Mouse (Mus musculus) intestine, postnatal 0 days (tissue): ENCODE measurements around the gene Ccdc60. TPM values are rescaled to one million over a fixed set of nuclear protein-coding genes. Genes with fewer than 3 reads are reported as not detected.

Experiments
- ATAC-seq: fragments of 200-750 bp; cut with Nextera tagmentation; 2 replicates; pipeline ENCODE4 v1.8.0; 2017; ENCODE audit warnings: mild to moderate bottlenecking, moderate TSS enrichment, moderate library complexity
- H3K27ac ChIP-seq: fragments of 300-500 bp; sonication (generic); 2 replicates; pipeline ENCODE4 v1.5.1; 2014; ENCODE audit warnings: mild to moderate bottlenecking, low read depth, low read length, moderate library complexity
- H3K27me3 ChIP-seq: fragments of 300-500 bp; sonication (generic); replicated peaks from 2 replicates; pipeline ENCODE4 v1.6.1; 2014; ENCODE audit warnings: low read length, mixed read lengths; ENCODE audit not compliant: control insufficient read depth, insufficient read depth
- H3K36me3 ChIP-seq: fragments of 300-500 bp; sonication (generic); 2 replicates; pipeline ENCODE4 v1.6.1; 2014; ENCODE audit warnings: mild to moderate bottlenecking, moderate library complexity; ENCODE audit not compliant: control insufficient read depth, insufficient read depth
- H3K4me1 ChIP-seq: fragments of 300-500 bp; sonication (generic); replicated peaks from 2 replicates; pipeline ENCODE4 v1.6.1; 2014; ENCODE audit warnings: antibody characterized with exemption, low read length, mixed read lengths; ENCODE audit not compliant: control insufficient read depth, insufficient read depth
- H3K4me2 ChIP-seq: fragments of 300-500 bp; sonication (generic); replicated peaks from 2 replicates; pipeline ENCODE4 v1.6.1; 2014; ENCODE audit warnings: low read depth, mild to moderate bottlenecking, moderate library complexity
- H3K4me3 ChIP-seq: fragments of 300-500 bp; sonication (generic); 2 replicates; pipeline ENCODE4 v1.5.1; 2014; ENCODE audit warnings: low read depth, low read length
- H3K9ac ChIP-seq: fragments of 300-500 bp; sonication (generic); 2 replicates; pipeline ENCODE4 v1.6.1; 2014; ENCODE audit warnings: mild to moderate bottlenecking, low read depth, low read length
- H3K9me3 ChIP-seq: fragments of 300-500 bp; sonication (generic); 2 replicates; pipeline ENCODE4 v1.6.1; 2016; ENCODE audit warnings: mixed run types; ENCODE audit not compliant: control insufficient read depth
- CTCF ChIP-seq: sonication (generic); IDR thresholded peaks from 2 replicates; pipeline ENCODE4 v1.5.1; 2016; ENCODE audit warnings: low read depth, mild to moderate bottlenecking, control low read depth, antibody characterized with exemption, moderate library complexity
- WGBS: fragments of 180-500 bp; shearing (Covaris S2); extraction: QIAGEN DNeasy Blood & Tissue Kit; methylation state at CpG from one replicate; pipeline ENCODE4 v1.1.7; 2014; 5-methylcytosine and 5-hydroxymethylcytosine counted together
- polyA plus RNA-seq: library from polyadenylated mRNA; unstranded; fragments of >200 nt; fragmentation: Nextera tagmentation; extraction: Ambion mirVana; gene quantifications from 2 replicates; pipeline ENCODE4 v1.2.1, GENCODE M21; 2015

Ccdc60 gene
- polyA plus RNA-seq, 1 experiment from 2014 or later = 0.77 TPM

DNA sequence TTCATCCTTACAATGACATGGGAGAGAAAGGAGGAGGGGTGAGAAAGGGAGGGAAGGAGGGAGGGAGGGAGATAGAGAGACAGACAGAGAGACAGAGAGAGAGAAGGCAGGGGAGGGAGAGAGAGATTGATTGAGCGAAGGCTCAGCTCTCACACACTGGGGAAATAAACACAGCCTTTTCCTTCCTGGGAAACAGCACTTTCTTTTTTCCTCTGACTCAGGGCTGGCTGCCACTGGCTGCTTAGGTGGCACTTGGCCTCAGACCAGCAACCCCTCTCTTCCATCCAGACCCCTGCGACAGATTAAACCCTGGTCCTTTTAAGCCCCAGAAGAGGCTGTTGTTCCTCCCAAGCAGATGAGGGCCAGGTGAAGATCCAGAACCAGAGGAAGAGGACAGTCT is 14.0 kb downstream of the Ccdc60 start:
- Histone ChIP-seq H3K9me3 (no peaks in the 10 kb centered on the region), H3K27me3 (no peaks in the 10 kb centered on the region), H3K4me3 (no peak overlapping the region), H3K4me2 (no peak overlapping the region), H3K9ac (no peak overlapping the region), H3K36me3 (no peaks in the 10 kb centered on the region), H3K4me1 (no peaks in the 10 kb centered on the region), H3K27ac (no peak overlapping the region)
- WGBS = 57% methylated on average over 2 of the region's 2 CpGs
- no peak for ATAC-seq
- TF ChIP-seq CTCF = no peak

DNA sequence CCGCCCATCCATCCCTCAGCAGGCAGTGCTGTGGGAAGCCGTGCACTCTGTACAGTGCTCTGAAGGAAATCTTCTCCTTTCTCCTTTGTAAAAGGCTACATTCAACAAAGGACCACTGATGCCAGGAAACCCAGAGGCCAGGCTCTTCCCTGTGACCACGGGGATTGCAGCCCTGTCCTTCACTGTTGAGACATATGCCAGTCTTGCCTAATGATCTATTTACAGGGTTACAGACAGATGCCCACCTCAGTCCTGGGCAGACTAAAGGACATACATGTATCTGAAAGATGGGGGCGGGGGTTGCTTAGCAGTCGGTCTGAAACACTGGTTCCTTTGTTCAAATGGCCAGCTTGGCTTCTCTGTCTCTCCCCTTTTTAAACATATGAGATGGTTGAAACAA is 14.4 kb downstream of the Ccdc60 start:
- no peak overlapping the region for H3K27ac ChIP-seq
- no peak overlapping the region for H3K9ac ChIP-seq
- H3K36me3 ChIP-seq = no peaks in the 10 kb centered on the region
- 52% methylated on average over 5 of the region's 5 CpGs for WGBS
- no peaks in the 10 kb centered on the region for H3K27me3 ChIP-seq
- no peaks in the 10 kb centered on the region for H3K4me1 ChIP-seq
- no peak overlapping the region for H3K4me3 ChIP-seq
- ATAC-seq = no peak
- H3K9me3 ChIP-seq = no peaks in the 10 kb centered on the region
- H3K4me2 ChIP-seq = no peak overlapping the region
- TF ChIP-seq CTCF = no peak

DNA sequence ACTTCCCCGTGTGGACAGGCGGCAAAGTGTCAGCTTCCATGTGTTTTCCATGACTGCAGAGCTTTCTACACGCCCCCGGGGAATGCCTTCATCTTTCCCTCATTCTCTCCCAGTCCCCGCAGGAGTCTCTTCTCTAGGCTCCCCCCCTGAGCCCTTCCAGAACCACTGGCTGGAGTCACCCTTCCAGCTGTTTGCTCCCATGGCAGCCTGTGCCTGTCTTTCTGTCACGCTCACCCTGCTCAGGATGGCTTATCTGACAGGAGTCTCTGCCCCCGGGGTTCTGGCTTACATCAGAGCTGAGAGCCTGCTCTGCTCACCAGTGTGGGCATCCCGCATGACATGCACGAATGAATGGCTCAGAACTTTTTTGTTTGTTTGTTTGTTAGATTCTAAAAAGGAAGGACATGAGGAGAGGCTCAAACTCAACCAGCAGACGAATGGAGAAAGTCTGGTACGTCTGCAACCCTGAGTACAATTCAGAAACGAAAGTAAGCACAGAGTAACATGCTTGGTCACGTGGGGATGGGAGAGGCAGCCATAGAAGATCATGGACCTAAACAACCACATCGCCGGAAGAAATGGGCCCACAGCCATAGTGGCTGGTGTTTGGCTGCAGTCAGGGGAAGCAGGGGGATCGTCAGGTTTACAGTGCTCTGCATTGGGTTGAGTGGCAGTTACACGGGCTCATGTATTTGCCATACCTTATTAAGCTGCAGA is 17.1 kb downstream of the Ccdc60 start:
- Histone ChIP-seq H3K4me2 (peak overlapping the region; percentile 53), H3K27me3 (no peaks in the 10 kb centered on the region), H3K9ac (no peak overlapping the region), H3K9me3 (no peaks in the 10 kb centered on the region), H3K27ac (no peak overlapping the region), H3K4me3 (no peak overlapping the region; the same call in 1 of the 2 replicates), H3K4me1 (no peaks in the 10 kb centered on the region), H3K36me3 (no peaks in the 10 kb centered on the region)
- no peak for ATAC-seq
- no peak for TF ChIP-seq CTCF
- 47% methylated on average over 17 of the region's 17 CpGs for WGBS

DNA sequence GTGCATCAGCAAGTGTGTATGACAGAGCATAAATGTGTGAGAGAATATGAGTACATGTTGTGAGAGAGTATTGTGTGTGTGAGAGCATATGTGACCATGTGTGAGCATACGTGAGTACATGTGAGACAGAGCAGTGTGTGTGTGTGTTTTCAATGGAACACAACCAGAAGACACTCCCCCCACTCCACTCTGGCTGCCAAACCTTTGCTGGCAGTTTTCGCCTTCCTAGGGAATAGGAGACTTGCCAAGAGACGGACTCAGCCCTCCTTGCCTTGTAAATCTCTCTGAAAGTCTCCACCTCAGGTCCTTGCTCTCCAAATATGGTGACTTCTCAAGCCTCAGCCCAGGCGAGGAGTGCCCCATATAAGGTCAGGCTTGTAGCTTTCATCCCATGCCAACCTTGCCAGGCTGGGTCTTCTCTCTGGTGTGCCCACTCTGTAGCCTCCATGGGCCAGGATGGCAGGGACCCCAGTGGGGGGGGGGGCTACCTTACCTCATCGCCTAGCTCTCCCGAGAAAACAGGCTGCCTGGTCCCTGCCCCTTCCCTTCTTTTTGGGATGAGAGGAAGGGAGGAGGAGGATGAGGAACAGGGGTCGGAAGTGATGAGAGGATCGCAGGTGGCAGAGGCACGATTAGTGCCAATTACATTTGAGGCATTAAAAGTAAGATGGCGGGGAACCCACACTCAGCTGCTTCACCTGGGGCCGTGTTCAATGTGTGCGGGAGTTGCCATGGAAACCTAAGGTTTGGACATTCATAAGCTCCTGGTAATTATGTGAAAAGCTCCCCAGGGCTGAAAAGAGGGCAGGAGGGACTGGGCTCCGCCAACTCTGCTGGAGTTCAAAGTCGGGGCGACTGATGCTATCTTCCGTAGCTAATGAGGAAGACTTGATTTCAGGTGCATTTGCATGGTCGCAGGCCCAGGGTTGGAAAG is 19.3 kb downstream of the Ccdc60 start:
- H3K9ac ChIP-seq = no peak overlapping the region
- ATAC-seq = no peak
- H3K27me3 ChIP-seq = no peaks in the 10 kb centered on the region
- TF ChIP-seq CTCF = no peak
- H3K4me1 ChIP-seq = no peaks in the 10 kb centered on the region
- H3K27ac ChIP-seq = no peak overlapping the region
- no peaks in the 10 kb centered on the region for H3K9me3 ChIP-seq
- no peak overlapping the region for H3K4me2 ChIP-seq
- no peak overlapping the region for H3K4me3 ChIP-seq
- WGBS = 80% methylated on average over 17 of the region's 17 CpGs
- H3K36me3 ChIP-seq = no peaks in the 10 kb centered on the region

DNA sequence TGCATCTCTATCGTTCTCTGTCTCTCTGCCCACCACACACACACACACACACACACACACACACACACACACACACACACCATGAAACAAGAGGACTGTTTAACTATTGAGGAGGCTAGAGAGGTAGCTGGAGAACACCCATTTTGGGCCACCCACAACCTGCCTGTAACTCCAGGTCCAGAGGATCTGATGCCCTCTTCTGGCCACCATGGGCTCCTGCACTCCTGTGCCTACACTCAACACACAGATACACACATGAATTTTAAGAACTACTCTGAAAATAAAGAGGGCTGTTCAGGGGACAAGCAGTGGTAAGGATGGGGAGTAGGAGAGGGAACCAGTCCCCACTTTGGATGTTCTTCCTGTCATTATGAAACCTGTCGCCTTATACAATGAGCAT is 26.1 kb downstream of the Ccdc60 start:
- no peaks in the 10 kb centered on the region for H3K9me3 ChIP-seq
- ATAC-seq = no peak
- 82% methylated on average over 2 of the region's 2 CpGs for WGBS
- H3K27ac ChIP-seq = no peak overlapping the region
- no peak for TF ChIP-seq CTCF
- H3K4me1 ChIP-seq = no peaks in the 10 kb centered on the region
- no peak overlapping the region for H3K4me2 ChIP-seq
- H3K9ac ChIP-seq = no peak overlapping the region
- no peaks in the 10 kb centered on the region for H3K27me3 ChIP-seq
- no peak overlapping the region for H3K4me3 ChIP-seq
- no peaks in the 10 kb centered on the region for H3K36me3 ChIP-seq

DNA sequence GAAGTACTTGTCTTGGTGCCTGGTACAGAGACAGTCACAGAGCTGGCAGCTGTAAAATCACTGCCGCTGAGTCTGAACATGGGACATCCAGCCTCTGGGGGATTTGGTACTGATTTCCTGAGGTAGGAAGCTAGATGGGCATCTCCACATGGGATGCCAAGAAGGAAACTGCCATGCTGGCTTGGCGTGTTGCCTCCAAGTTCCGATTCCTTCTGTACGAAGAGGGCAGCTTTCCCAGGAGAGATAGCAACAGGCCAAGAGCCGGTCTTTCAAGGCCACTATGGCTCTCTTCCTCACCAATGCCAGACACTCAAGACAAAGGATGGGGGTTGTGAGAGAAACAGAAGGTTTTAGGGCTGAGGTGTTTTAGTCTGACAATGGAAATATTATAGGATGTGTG is 26.8 kb downstream of the Ccdc60 start:
- H3K9ac ChIP-seq = no peak overlapping the region
- no peaks in the 10 kb centered on the region for H3K9me3 ChIP-seq
- no peaks in the 10 kb centered on the region for H3K4me1 ChIP-seq
- H3K36me3 ChIP-seq = no peaks in the 10 kb centered on the region
- H3K27me3 ChIP-seq = no peaks in the 10 kb centered on the region
- ATAC-seq = no peak
- TF ChIP-seq CTCF = no peak
- H3K4me3 ChIP-seq = no peak overlapping the region
- no peak overlapping the region for H3K4me2 ChIP-seq
- 88% methylated on average over 5 of the region's 5 CpGs for WGBS
- H3K27ac ChIP-seq = no peak overlapping the region
